Mouse (Mus musculus) MEL (cell line): ENCODE results near the gene Pdcd4.
"Not testable (repeated sequence)": the region's sequence is repeated elsewhere in the genome, so short reads cannot be mapped to it uniquely, and the experiment has no call there.

Source experiments
- CHD1 ChIP-seq: IDR thresholded peaks from 2 replicates; pipeline ENCODE4 v1.6.1; 2012; ENCODE audit warnings: low read depth, mild to moderate bottlenecking, inconsistent platforms, low read length, improper control_type of control experiment
- CTCF ChIP-seq, 3 experiments: IDR thresholded peaks in 2 of 3; conservative IDR thresholded peaks in 1 of 3; 2 replicates each; pipeline ENCODE4 v1.5.1; 2011 to 2012; ENCODE audit warnings: low read length in 3 of 3, low read depth in 2 of 3, mild to moderate bottlenecking in 2 of 3, improper control_type of control experiment in 1 of 3, inconsistent platforms in 1 of 3, mixed read lengths in 1 of 3, moderate library complexity in 1 of 3; ENCODE audit not compliant: control insufficient read depth in 1 of 3, insufficient read depth in 1 of 3, poor library complexity in 1 of 3, severe bottlenecking in 1 of 3
- EP300 ChIP-seq, 2 experiments: IDR thresholded peaks; 2 replicates each; pipeline ENCODE4 v1.6.1; 2011; ENCODE audit warnings: improper control_type of control experiment in 2 of 2, low read length in 2 of 2, low read depth in 1 of 2, mild to moderate bottlenecking in 1 of 2
- ETS1 ChIP-seq: IDR thresholded peaks from 2 replicates; pipeline ENCODE4 v1.6.1; 2012; ENCODE audit warnings: low read depth, mild to moderate bottlenecking, inconsistent platforms, low read length, improper control_type of control experiment, moderate library complexity
- POLR2A ChIP-seq, 2 experiments: IDR thresholded peaks; 2 replicates each; pipeline ENCODE4 v1.6.1; 2011 to 2012; ENCODE audit warnings: low read length in 2 of 2, mild to moderate bottlenecking in 2 of 2, control low read depth in 1 of 2, improper control_type of control experiment in 1 of 2, low read depth in 1 of 2, moderate library complexity in 1 of 2; ENCODE audit not compliant: control insufficient read depth in 1 of 2, insufficient read depth in 1 of 2, poor library complexity in 1 of 2
- TBP ChIP-seq: IDR thresholded peaks from 2 replicates; pipeline ENCODE4 v1.8.0; 2011; ENCODE audit warnings: low read depth, low read length, improper control_type of control experiment

GRCm38 (mm10) chr19:53906703-53907070 lies 14.7 kb downstream of the Pdcd4 start:
- TF ChIP-seq CTCF (IDR thresholded peaks at IDR 0.05 in 2 of 3, conservative IDR thresholded peaks at IDR 0.05 in 1 of 3; ENCODE audit: control insufficient read depth in 1 of 3, insufficient read depth in 1 of 3, low read depth in 2 of 3, low read length in 3 of 3, poor library complexity in 1 of 3, severe bottlenecking in 1 of 3); CHD1; EP300 (IDR thresholded peaks at IDR 0.05; ENCODE audit: low read depth in 1 of 2, low read length in 2 of 2); TBP; POLR2A (IDR thresholded peaks at IDR 0.05; ENCODE audit: control insufficient read depth in 1 of 2, insufficient read depth in 1 of 2, low read depth in 1 of 2, low read length in 2 of 2, poor library complexity in 1 of 2); ETS1: not testable (repeated sequence)
